Mouse (Mus musculus): ENCODE measurements around the gene Olfr976. TPM values are rescaled to one million over a fixed set of nuclear protein-coding genes. Genes with fewer than 3 reads are reported as not detected.
"Not testable (repeated sequence)": the region's sequence is repeated elsewhere in the genome, so short reads cannot be mapped to it uniquely, and the experiment has no call there.

Olfr976 gene
- polyA plus RNA-seq (2015; fragmentation: Nextera tagmentation; extraction: Ambion mirVana): not detected in 2 replicates

GRCm38 (mm10) chr9:39961033-39961432 is at the start of gene Olfr976:
Gene Olfr976 (minus strand): TSS chr9:39961133.
- not testable (repeated sequence) for H3K27me3 ChIP-seq (replicated peaks; ENCODE audit: control insufficient read depth, insufficient read depth, low read length); H3K36me3 ChIP-seq (ENCODE audit: control insufficient read depth, insufficient read depth, low read length); H3K9ac ChIP-seq (ENCODE audit: low read depth, low read length); ATAC-seq; H3K9me3 ChIP-seq (ENCODE audit: control insufficient read depth, low read length); H3K27ac ChIP-seq (ENCODE audit: low read length); H3K4me2 ChIP-seq (ENCODE audit: low read depth, low read length); H3K4me3 ChIP-seq (ENCODE audit: low read length); H3K4me1 ChIP-seq (ENCODE audit: control insufficient read depth, insufficient read depth, low read length)
- 71% methylated on average over 6 of the region's 9 CpGs for WGBS

- WGBS: 87% methylated on average over 1 of the region's 1 CpGs
Measured at GRCm38 (mm10) chr9:40009482-40009881, 48.5 kb upstream of the Olfr976 start, which contains the start of gene Olfr980. Gene Olfr980 (minus strand): TSS chr9:40009582.

GRCm38 (mm10) chr9:40003365-40003764 is 42.4 kb upstream of the Olfr976 start, which contains the start of gene Olfr979:
Gene Olfr979 (minus strand): TSS chr9:40003465.
- Histone ChIP-seq H3K4me3 (ENCODE audit: low read length) (no peak within 1 kb of the TSS), H3K36me3 (ENCODE audit: control insufficient read depth, insufficient read depth, low read length) (no peaks in the 10 kb centered on the region), H3K4me2 (ENCODE audit: low read depth, low read length) (no peak within 1 kb of the TSS), H3K4me1 (ENCODE audit: control insufficient read depth, insufficient read depth, low read length) (no peaks in the 10 kb centered on the region), H3K9me3 (ENCODE audit: control insufficient read depth, low read length) (no peaks in the 10 kb centered on the region), H3K9ac (ENCODE audit: low read depth, low read length) (no peak within 1 kb of the TSS), H3K27me3 (replicated peaks; ENCODE audit: control insufficient read depth, insufficient read depth, low read length) (no peaks in the 10 kb centered on the region), H3K27ac (ENCODE audit: low read length) (no peak within 1 kb of the TSS)
- ATAC-seq: no peak
- WGBS: 89% methylated on average over 1 of the region's 1 CpGs

More at GRCm38 (mm10) chr9:40009482-40009881, 48.5 kb upstream of the Olfr976 start, which contains the start of gene Olfr980:
- Histone ChIP-seq H3K4me2 (ENCODE audit: low read depth, low read length) (no peak within 1 kb of the TSS), H3K4me3 (ENCODE audit: low read length) (no peak within 1 kb of the TSS), H3K27ac (ENCODE audit: low read length) (no peak within 1 kb of the TSS), H3K9me3 (ENCODE audit: control insufficient read depth, low read length) (no peaks in the 10 kb centered on the region), H3K36me3 (ENCODE audit: control insufficient read depth, insufficient read depth, low read length) (no peaks in the 10 kb centered on the region), H3K27me3 (replicated peaks; ENCODE audit: control insufficient read depth, insufficient read depth, low read length) (no peaks in the 10 kb centered on the region), H3K9ac (ENCODE audit: low read depth, low read length) (no peak within 1 kb of the TSS), H3K4me1 (ENCODE audit: control insufficient read depth, insufficient read depth, low read length) (no peaks in the 10 kb centered on the region)
- ATAC-seq: no peak

- WGBS: 85% methylated on average over 2 of the region's 2 CpGs
- Histone ChIP-seq H3K4me1 (ENCODE audit: control insufficient read depth, insufficient read depth, low read length) (no peaks in the 10 kb centered on the region), H3K9ac (ENCODE audit: low read depth, low read length) (no peak within 1 kb of the TSS), H3K4me2 (ENCODE audit: low read depth, low read length) (no peak within 1 kb of the TSS), H3K4me3 (ENCODE audit: low read length) (no peak within 1 kb of the TSS), H3K36me3 (ENCODE audit: control insufficient read depth, insufficient read depth, low read length) (no peaks in the 10 kb centered on the region), H3K9me3 (ENCODE audit: control insufficient read depth, low read length) (no peaks in the 10 kb centered on the region), H3K27me3 (replicated peaks; ENCODE audit: control insufficient read depth, insufficient read depth, low read length) (no peaks in the 10 kb centered on the region), H3K27ac (ENCODE audit: low read length) (no peak within 1 kb of the TSS)
- ATAC-seq: no peak
Measured at GRCm38 (mm10) chr9:39991813-39992212, 30.9 kb upstream of the Olfr976 start, which contains the start of gene Olfr978. Gene Olfr978 (plus strand): TSS chr9:39992113.

GRCm38 (mm10) chr9:39976581-39977145 is 15.7 kb upstream of the Olfr976 start:
- 74% methylated on average over 1 of the region's 1 CpGs for WGBS

GRCm38 (mm10) chr9:39951946-39952345 is 9.0 kb downstream of the Olfr976 start, which contains the start of gene Olfr975:
Gene Olfr975 (minus strand): TSS chr9:39952046.
- Histone ChIP-seq H3K9me3 (ENCODE audit: control insufficient read depth, low read length) (no peaks in the 10 kb centered on the region), H3K27me3 (replicated peaks; ENCODE audit: control insufficient read depth, insufficient read depth, low read length) (no peaks in the 10 kb centered on the region), H3K27ac (ENCODE audit: low read length) (no peak within 1 kb of the TSS), H3K4me2 (ENCODE audit: low read depth, low read length) (no peak within 1 kb of the TSS), H3K4me3 (ENCODE audit: low read length) (no peak within 1 kb of the TSS), H3K9ac (ENCODE audit: low read depth, low read length) (no peak within 1 kb of the TSS), H3K4me1 (ENCODE audit: control insufficient read depth, insufficient read depth, low read length) (no peaks in the 10 kb centered on the region), H3K36me3 (ENCODE audit: control insufficient read depth, insufficient read depth, low read length) (no peaks in the 10 kb centered on the region)
- no peak for ATAC-seq
- WGBS: 77% methylated on average over 1 of the region's 1 CpGs

More at GRCm38 (mm10) chr9:39976581-39977145, 15.7 kb upstream of the Olfr976 start:
- H3K27me3 ChIP-seq (replicated peaks; ENCODE audit: control insufficient read depth, insufficient read depth, low read length); H3K9me3 ChIP-seq (ENCODE audit: control insufficient read depth, low read length); H3K27ac ChIP-seq (ENCODE audit: low read length); H3K9ac ChIP-seq (ENCODE audit: low read depth, low read length); H3K4me2 ChIP-seq (ENCODE audit: low read depth, low read length); H3K36me3 ChIP-seq (ENCODE audit: control insufficient read depth, insufficient read depth, low read length); H3K4me1 ChIP-seq (ENCODE audit: control insufficient read depth, insufficient read depth, low read length); H3K4me3 ChIP-seq (ENCODE audit: low read length): not testable (repeated sequence)
- 0 out of 2 replicates have a peak, but pooled peaks have one; percentile 60 for ATAC-seq

- Histone ChIP-seq H3K9ac (ENCODE audit: low read depth, low read length) (no peak within 1 kb of the TSS), H3K36me3 (ENCODE audit: control insufficient read depth, insufficient read depth, low read length) (no peaks in the 10 kb centered on the region), H3K4me1 (ENCODE audit: control insufficient read depth, insufficient read depth, low read length) (no peaks in the 10 kb centered on the region), H3K9me3 (ENCODE audit: control insufficient read depth, low read length) (no peaks in the 10 kb centered on the region), H3K4me3 (ENCODE audit: low read length) (no peak within 1 kb of the TSS), H3K27me3 (replicated peaks; ENCODE audit: control insufficient read depth, insufficient read depth, low read length) (no peaks in the 10 kb centered on the region), H3K4me2 (ENCODE audit: low read depth, low read length) (no peak within 1 kb of the TSS), H3K27ac (ENCODE audit: low read length) (no peak within 1 kb of the TSS)
- 80% methylated on average over 1 of the region's 1 CpGs for WGBS
- no peak for ATAC-seq
Measured at GRCm38 (mm10) chr9:39937201-39937600, 23.7 kb downstream of the Olfr976 start, which contains the start of gene Olfr974. Gene Olfr974 (plus strand): TSS chr9:39937501.

- not testable (repeated sequence) for H3K4me2 ChIP-seq (ENCODE audit: low read depth, low read length); H3K4me3 ChIP-seq (ENCODE audit: low read length); H3K4me1 ChIP-seq (ENCODE audit: control insufficient read depth, insufficient read depth, low read length); ATAC-seq; H3K27ac ChIP-seq (ENCODE audit: low read length); H3K27me3 ChIP-seq (replicated peaks; ENCODE audit: control insufficient read depth, insufficient read depth, low read length); H3K9ac ChIP-seq (ENCODE audit: low read depth, low read length); H3K9me3 ChIP-seq (ENCODE audit: control insufficient read depth, low read length); H3K36me3 ChIP-seq (ENCODE audit: control insufficient read depth, insufficient read depth, low read length)
- WGBS: 69% methylated on average over 1 of the region's 1 CpGs
Measured at GRCm38 (mm10) chr9:39928837-39929236, 32.1 kb downstream of the Olfr976 start.

GRCm38 (mm10) chr9:39927975-39928836 is 32.7 kb downstream of the Olfr976 start:
- H3K4me2 ChIP-seq (ENCODE audit: low read depth, low read length); ATAC-seq; H3K36me3 ChIP-seq (ENCODE audit: control insufficient read depth, insufficient read depth, low read length); H3K4me3 ChIP-seq (ENCODE audit: low read length); H3K9me3 ChIP-seq (ENCODE audit: control insufficient read depth, low read length); H3K27ac ChIP-seq (ENCODE audit: low read length); H3K27me3 ChIP-seq (replicated peaks; ENCODE audit: control insufficient read depth, insufficient read depth, low read length); H3K4me1 ChIP-seq (ENCODE audit: control insufficient read depth, insufficient read depth, low read length); H3K9ac ChIP-seq (ENCODE audit: low read depth, low read length): not testable (repeated sequence)
- WGBS: no CpG with 5 or more reads among the region's 4 CpGs
